Mouse (Mus musculus) liver, embryonic 14.5 days (tissue): Measurements from ENCODE around the gene Cdkn1b.

Experiments
- CTCF ChIP-seq: IDR thresholded peaks from 2 replicates; pipeline ENCODE4 v1.5.1; 2016; ENCODE audit warnings: antibody characterized with exemption, low read depth, control low read depth
- EP300 ChIP-seq: IDR thresholded peaks from 2 replicates; pipeline ENCODE4 v1.6.1; 2016; ENCODE audit warnings: antibody characterized with exemption, low read depth

- no peak for TF ChIP-seq CTCF
- TF ChIP-seq EP300 = no peak
Observed at GRCm38 (mm10) chr6:134961858-134962517, 41.8 kb downstream of the Cdkn1b start.
